Comparison of ENCODE assay signal across 12 mouse cellular contexts in genomic region chr17:46336475-46336874, GRCm38 (mm10). TPM values are rescaled to one million over a fixed set of nuclear protein-coding genes. Genes with fewer than 3 reads are reported as not detected.
DNase-seq lines count a peak whose midpoint lies in the region; ATAC-seq and TF ChIP-seq lines count a peak whose summit lies in the region.
"Had no signal": no experiment of that assay in that cellular context is flagged by ENCODE, and none has a peak within 500 bp of the region (broad histone marks: within the 10 kb centered on the region; RNA-seq: fewer than 3 reads in every experiment).

No protein-coding gene starts in this region.

- H3K4me3 ChIP-seq in hindbrain, postnatal 0 days (ENCODE audit: low read length), result no peak overlapping the region
- no peak overlapping the region for H3K4me3 ChIP-seq in hindbrain, embryonic 13.5 days
- no peak overlapping the region for H3K4me3 ChIP-seq in neural tube, embryonic 11.5 days (ENCODE audit: low read depth, low read length)
- no peak overlapping the region for H3K4me3 ChIP-seq in bone marrow, adult 2 months (replicated peaks; ENCODE audit: control insufficient read depth, low read depth, low read length)
- H3K4me3 ChIP-seq: lung, embryonic 15.5 days had no signal

- no peak overlapping the region for H3K4me2 ChIP-seq in hindbrain, postnatal 0 days (ENCODE audit: low read depth, low read length)
- H3K4me2 ChIP-seq in hindbrain, embryonic 13.5 days, result no peak overlapping the region
- no peak overlapping the region for H3K4me2 ChIP-seq in neural tube, embryonic 11.5 days (ENCODE audit: low read depth)
- H3K4me2 ChIP-seq: lung, embryonic 15.5 days had no signal

- no peaks in the 10 kb centered on the region for H3K9me3 ChIP-seq in hindbrain, postnatal 0 days (ENCODE audit: low read length)
- no peaks in the 10 kb centered on the region for H3K9me3 ChIP-seq in hindbrain, embryonic 13.5 days
- H3K9me3 ChIP-seq in neural tube, embryonic 11.5 days (ENCODE audit: control insufficient read depth, low read length), result no peaks in the 10 kb centered on the region
- H3K9me3 ChIP-seq: lung, embryonic 15.5 days had no signal

- TF ChIP-seq CTCF in hindbrain, postnatal 0 days (IDR thresholded peaks at IDR 0.05; ENCODE audit: low read depth), result peak; percentile 61
- TF ChIP-seq CTCF in bone marrow, adult 2 months (IDR thresholded peaks at IDR 0.05; ENCODE audit: control insufficient read depth, insufficient read depth, low read length), result peak; percentile 67

- no peak for TF ChIP-seq POLR2A in bone marrow, adult 2 months (IDR thresholded peaks at IDR 0.05; ENCODE audit: borderline replicate concordance, control insufficient read depth, low read depth, low read length)

- no peaks in the 10 kb centered on the region for H3K27me3 ChIP-seq in hindbrain, postnatal 0 days (ENCODE audit: insufficient read depth, low read length)
- H3K27me3 ChIP-seq in hindbrain, embryonic 13.5 days, result no peaks in the 10 kb centered on the region
- no peaks in the 10 kb centered on the region for H3K27me3 ChIP-seq in neural tube, embryonic 11.5 days (ENCODE audit: control insufficient read depth, insufficient read depth, low read length)
- H3K27me3 ChIP-seq: lung, embryonic 15.5 days had no signal

- H3K27ac ChIP-seq in hindbrain, postnatal 0 days, result no peak overlapping the region
- H3K27ac ChIP-seq in hindbrain, embryonic 13.5 days, result no peak overlapping the region
- H3K27ac ChIP-seq in neural tube, embryonic 11.5 days (ENCODE audit: low read depth, low read length), result no peak overlapping the region
- H3K27ac ChIP-seq in bone marrow, adult 2 months (ENCODE audit: control insufficient read depth, insufficient read depth, low read depth, low read length, poor library complexity), result no peak overlapping the region
- H3K27ac ChIP-seq: lung, embryonic 15.5 days had no signal

- H3K9ac ChIP-seq in hindbrain, postnatal 0 days (replicated peaks; ENCODE audit: low read length), result no peak overlapping the region
- H3K9ac ChIP-seq in hindbrain, embryonic 13.5 days, result no peak overlapping the region
- H3K9ac ChIP-seq in neural tube, embryonic 11.5 days (ENCODE audit: low read length), result no peak overlapping the region
- H3K9ac ChIP-seq: lung, embryonic 15.5 days had no signal

- 28% methylated on average over 5 of the region's 5 CpGs for WGBS in hindbrain, postnatal 0 days
- WGBS in hindbrain, embryonic 13.5 days, result 27% methylated on average over 5 of the region's 5 CpGs
- WGBS in neural tube, embryonic 11.5 days, result 21% methylated on average over 5 of the region's 5 CpGs
- 41% methylated on average over 5 of the region's 5 CpGs for WGBS in bone marrow, adult 2 months

- peak; percentile 39 for DNase-seq in hindbrain, postnatal 0 days (ENCODE audit: low spot score)
- DNase-seq in neural tube, embryonic 11.5 days (ENCODE audit: low spot score), result peak; percentile 12
- DNase-seq in neural tube, embryonic 10.5 days (ENCODE audit: extremely low spot score, low spot score), result no peak
- DNase-seq in thymus, postnatal 14 days, result peak; percentile 38
- no peak for DNase-seq in adrenal gland, adult 18-20 months (ENCODE audit: low spot score in 2 of 2)
- DNase-seq in gastrocnemius, postnatal 10 days, result no peak
- DNase-seq: adrenal gland, postnatal 10 days; cerebellum, adult 9-11 months; heart, postnatal 10 days had no signal

- H3K36me3 ChIP-seq in hindbrain, postnatal 0 days (ENCODE audit: insufficient read depth, low read length), result no peaks in the 10 kb centered on the region
- no peaks in the 10 kb centered on the region for H3K36me3 ChIP-seq in hindbrain, embryonic 13.5 days
- H3K36me3 ChIP-seq in neural tube, embryonic 11.5 days (ENCODE audit: control insufficient read depth, insufficient read depth, low read length), result no peaks in the 10 kb centered on the region
- H3K36me3 ChIP-seq: lung, embryonic 15.5 days had no signal

- no peak for ATAC-seq in hindbrain, postnatal 0 days
- no peak for ATAC-seq in hindbrain, embryonic 13.5 days (ENCODE audit: low FRiP score)
- no peak for ATAC-seq in neural tube, embryonic 11.5 days (ENCODE audit: insufficient read depth, low FRiP score, low TSS enrichment)

- no peaks in the 10 kb centered on the region for H3K4me1 ChIP-seq in hindbrain, postnatal 0 days (ENCODE audit: insufficient read depth, low read length)
- no peaks in the 10 kb centered on the region for H3K4me1 ChIP-seq in hindbrain, embryonic 13.5 days (replicated peaks)
- no peaks in the 10 kb centered on the region for H3K4me1 ChIP-seq in neural tube, embryonic 11.5 days (ENCODE audit: control insufficient read depth, insufficient read depth, low read length)
- no peaks in the 10 kb centered on the region for H3K4me1 ChIP-seq in bone marrow, adult 2 months (ENCODE audit: control insufficient read depth, insufficient read depth, low read length)
- H3K4me1 ChIP-seq: lung, embryonic 15.5 days had no signal

RNA-seq across cellular contexts. Expression of gene Abcc10, which starts 8.3 kb away (rescaled TPM):
- total RNA-seq in hindbrain, postnatal 0 days (2014; rRNA removed), result 12.8 and 16.4 TPM in 2 replicates
- 6.6 and 7.3 TPM in 2 replicates for polyA plus RNA-seq in hindbrain, postnatal 0 days (2015; fragmentation: Nextera tagmentation; extraction: Ambion mirVana)
- polyA plus RNA-seq in hindbrain, embryonic 13.5 days (2015; fragmentation: Nextera tagmentation; extraction: Ambion mirVana), result 8.9 and 9.9 TPM in 2 replicates
- 5.5 and 8.4 TPM in 2 replicates for polyA plus RNA-seq in neural tube, embryonic 11.5 days (2014; fragmentation: Nextera tagmentation; extraction: Ambion mirVana)
- 4.0 and 9.0 TPM in 2 replicates for polyA plus RNA-seq in bone marrow, adult 2 months (2011; ENCODE audit: insufficient read depth, insufficient read length, low replicate concordance, missing spikeins)
- 1 to 10 TPM; 6.8 to 7.0 TPM for total RNA-seq in adrenal gland, adult 18-20 months (2021)
- total RNA-seq in gastrocnemius, postnatal 10 days (2021), result 1 to 10 TPM; 3.5 to 4.2 TPM

RNA-seq across cellular contexts. Expression of gene Dlk2, which starts 39.3 kb away (rescaled TPM):
- 67.1 and 67.7 TPM in 2 replicates for total RNA-seq in hindbrain, postnatal 0 days (2014; rRNA removed)
- polyA plus RNA-seq in hindbrain, postnatal 0 days (2015; fragmentation: Nextera tagmentation; extraction: Ambion mirVana), result 20.2 and 23.9 TPM in 2 replicates
- polyA plus RNA-seq in hindbrain, embryonic 13.5 days (2015; fragmentation: Nextera tagmentation; extraction: Ambion mirVana), result 9.5 and 11.1 TPM in 2 replicates
- polyA plus RNA-seq in neural tube, embryonic 11.5 days (2014; fragmentation: Nextera tagmentation; extraction: Ambion mirVana), result 1.1 and 1.3 TPM in 2 replicates
- not detected in 2 replicates for polyA plus RNA-seq in bone marrow, adult 2 months (2011; ENCODE audit: insufficient read depth, insufficient read length, low replicate concordance, missing spikeins)
- under 1 TPM in 1 of 2 experiments, not detected in 1; 0.23 TPM for total RNA-seq in adrenal gland, adult 18-20 months (2021)
- total RNA-seq in gastrocnemius, postnatal 10 days (2021), result under 1 TPM; 0.35 to 0.79 TPM

RNA-seq across cellular contexts. Expression of gene Zfp318, which starts 47.1 kb away (rescaled TPM):
- total RNA-seq in hindbrain, postnatal 0 days (2014; rRNA removed), result 20.1 and 24.5 TPM in 2 replicates
- 22.9 and 23.2 TPM in 2 replicates for polyA plus RNA-seq in hindbrain, postnatal 0 days (2015; fragmentation: Nextera tagmentation; extraction: Ambion mirVana)
- 18.0 and 19.1 TPM in 2 replicates for polyA plus RNA-seq in hindbrain, embryonic 13.5 days (2015; fragmentation: Nextera tagmentation; extraction: Ambion mirVana)
- polyA plus RNA-seq in neural tube, embryonic 11.5 days (2014; fragmentation: Nextera tagmentation; extraction: Ambion mirVana), result 15.0 and 15.8 TPM in 2 replicates
- polyA plus RNA-seq in bone marrow, adult 2 months (2011; ENCODE audit: insufficient read depth, insufficient read length, low replicate concordance, missing spikeins), result 14.0 and 16.1 TPM in 2 replicates
- total RNA-seq in adrenal gland, adult 18-20 months (2021), result 10 to 100 TPM; 18.9 to 25.9 TPM
- 10 to 100 TPM; 17.5 to 24.1 TPM for total RNA-seq in gastrocnemius, postnatal 10 days (2021)

RNA-seq across cellular contexts. Expression of gene Tjap1, which starts 53.6 kb away (rescaled TPM):
- 30.7 and 43.3 TPM in 2 replicates for total RNA-seq in hindbrain, postnatal 0 days (2014; rRNA removed)
- 19.5 and 19.9 TPM in 2 replicates for polyA plus RNA-seq in hindbrain, postnatal 0 days (2015; fragmentation: Nextera tagmentation; extraction: Ambion mirVana)
- 28.6 and 33.8 TPM in 2 replicates for polyA plus RNA-seq in hindbrain, embryonic 13.5 days (2015; fragmentation: Nextera tagmentation; extraction: Ambion mirVana)
- polyA plus RNA-seq in neural tube, embryonic 11.5 days (2014; fragmentation: Nextera tagmentation; extraction: Ambion mirVana), result 47.6 and 48.8 TPM in 2 replicates
- 20.0 and 28.9 TPM in 2 replicates for polyA plus RNA-seq in bone marrow, adult 2 months (2011; ENCODE audit: insufficient read depth, insufficient read length, low replicate concordance, missing spikeins)
- 10 to 100 TPM; 41.5 to 52.9 TPM for total RNA-seq in adrenal gland, adult 18-20 months (2021)
- 10 to 100 TPM; 42.3 to 64.0 TPM for total RNA-seq in gastrocnemius, postnatal 10 days (2021)

Comparison
In these comparisons a context has a peak if more than half of its experiments do, and no peak if none do; other contexts are left out.
1. DNase-seq: peak in hindbrain, postnatal 0 days (single experiment), neural tube, embryonic 11.5 days (single experiment) and thymus, postnatal 14 days (single experiment); none in neural tube, embryonic 10.5 days (single experiment), adrenal gland, adult 18-20 months (0 of 2) and gastrocnemius, postnatal 10 days (single experiment).